Mouse (Mus musculus) neural tube, embryonic 15.5 days (tissue): ENCODE measurements around the gene Hba-x. TPM values are rescaled to one million over a fixed set of nuclear protein-coding genes. Genes with fewer than 3 reads are reported as not detected.

Source experiments
- ATAC-seq: fragments of 200-750 bp; cut with Nextera tagmentation; 2 replicates; pipeline ENCODE4 v1.8.0; 2017; ENCODE audit warnings: mild to moderate bottlenecking, moderate TSS enrichment, moderate library complexity; ENCODE audit not compliant: low FRiP score
- H3K27ac ChIP-seq: fragments of 300-500 bp; sonication (generic); replicated peaks from 2 replicates; pipeline ENCODE4 v1.5.1; 2015; ENCODE audit warnings: mild to moderate bottlenecking, inconsistent platforms
- H3K27me3 ChIP-seq: fragments of 300-500 bp; sonication (generic); replicated peaks from 2 replicates; pipeline ENCODE4 v1.6.1; 2015; ENCODE audit warnings: inconsistent platforms
- H3K36me3 ChIP-seq: fragments of 300-500 bp; sonication (generic); 2 replicates; pipeline ENCODE4 v1.6.1; 2015; ENCODE audit warnings: inconsistent platforms
- H3K4me1 ChIP-seq: fragments of 300-500 bp; sonication (generic); 2 replicates; pipeline ENCODE4 v1.6.1; 2015; ENCODE audit warnings: inconsistent platforms
- H3K4me2 ChIP-seq: fragments of 300-500 bp; sonication (generic); 2 replicates; pipeline ENCODE4 v1.6.1; 2015; ENCODE audit warnings: inconsistent platforms, mild to moderate bottlenecking, moderate library complexity
- H3K4me3 ChIP-seq: fragments of 300-500 bp; sonication (generic); replicated peaks from 2 replicates; pipeline ENCODE4 v1.5.1; 2015; ENCODE audit warnings: mild to moderate bottlenecking, inconsistent platforms
- H3K9ac ChIP-seq: fragments of 300-500 bp; sonication (generic); replicated peaks from 2 replicates; pipeline ENCODE4 v1.6.1; 2015; ENCODE audit warnings: mild to moderate bottlenecking, inconsistent platforms
- H3K9me3 ChIP-seq: fragments of 300-500 bp; sonication (generic); replicated peaks from 2 replicates; pipeline ENCODE4 v1.6.1; 2016; ENCODE audit warnings: inconsistent platforms
- WGBS: fragments of 180-500 bp; shearing (Covaris S2); methylation state at CpG from one replicate; pipeline ENCODE4 v1.1.7; 2015; ENCODE audit warnings: mixed read lengths; 5-methylcytosine and 5-hydroxymethylcytosine counted together
- polyA plus RNA-seq: library from polyadenylated mRNA; unstranded; fragments of >200 nt; fragmentation: Nextera tagmentation; extraction: Ambion mirVana; gene quantifications from 2 replicates; pipeline ENCODE4 v1.2.1, GENCODE M21; 2015

Gene Hba-x
- polyA plus RNA-seq, result 33.0 and 50.2 TPM in 2 replicates

- H3K36me3 ChIP-seq, result no peaks in the 10 kb centered on the region
- H3K27ac ChIP-seq, result no peak within 1 kb of the TSS
- H3K4me3 ChIP-seq, result no peak within 1 kb of the TSS
- H3K4me1 ChIP-seq, result no peaks in the 10 kb centered on the region
- no peak within 1 kb of the TSS for H3K4me2 ChIP-seq
- H3K9ac ChIP-seq, result no peak within 1 kb of the TSS
- WGBS, result 81% methylated on average over 3 of the region's 3 CpGs
- peaks cover 5% of the 10 kb centered on the region; the same call in 1 of the 2 replicates for H3K27me3 ChIP-seq
- no peaks in the 10 kb centered on the region for H3K9me3 ChIP-seq
- ATAC-seq, result no peak
Measured at GRCm38 (mm10) chr11:32276347-32276746, at the start of gene Hba-x. Gene Hba-x (plus strand): TSS chr11:32276400.

DNA sequence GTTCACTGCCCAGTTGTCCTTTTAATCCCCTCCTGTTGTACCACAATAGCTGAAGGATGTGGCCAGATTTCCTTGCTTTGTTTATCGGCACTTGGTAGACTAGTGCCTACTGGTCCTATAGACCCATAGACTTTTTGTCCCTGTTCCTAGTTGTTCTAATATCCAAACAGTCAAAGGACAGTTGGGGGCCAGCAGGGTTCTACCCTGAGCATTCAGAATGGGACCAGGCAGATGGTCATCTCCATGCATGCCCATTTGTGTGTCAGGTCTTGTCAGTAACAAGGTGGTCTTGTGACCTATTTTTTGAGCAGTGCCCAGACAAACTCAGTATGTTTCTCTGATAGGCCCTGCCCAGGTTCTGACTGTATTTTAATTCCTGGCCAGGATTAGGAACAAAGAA is 49.2 kb upstream of the Hba-x start:
- no peak; the same call in 1 of the 2 replicates for ATAC-seq
- peak overlapping the region; percentile 70 for H3K4me3 ChIP-seq
- no peaks in the 10 kb centered on the region for H3K9me3 ChIP-seq
- H3K27me3 ChIP-seq, result peaks cover 16% of the 10 kb centered on the region; the same call in 1 of the 2 replicates
- peaks cover 60% of the 10 kb centered on the region for H3K4me1 ChIP-seq
- H3K27ac ChIP-seq, result peak overlapping the region; percentile 88
- peaks cover 28% of the 10 kb centered on the region for H3K36me3 ChIP-seq
- peak overlapping the region; percentile 74 for H3K4me2 ChIP-seq
- 44% methylated on average over 1 of the region's 1 CpGs for WGBS
- peak overlapping the region; percentile 89 for H3K9ac ChIP-seq

DNA sequence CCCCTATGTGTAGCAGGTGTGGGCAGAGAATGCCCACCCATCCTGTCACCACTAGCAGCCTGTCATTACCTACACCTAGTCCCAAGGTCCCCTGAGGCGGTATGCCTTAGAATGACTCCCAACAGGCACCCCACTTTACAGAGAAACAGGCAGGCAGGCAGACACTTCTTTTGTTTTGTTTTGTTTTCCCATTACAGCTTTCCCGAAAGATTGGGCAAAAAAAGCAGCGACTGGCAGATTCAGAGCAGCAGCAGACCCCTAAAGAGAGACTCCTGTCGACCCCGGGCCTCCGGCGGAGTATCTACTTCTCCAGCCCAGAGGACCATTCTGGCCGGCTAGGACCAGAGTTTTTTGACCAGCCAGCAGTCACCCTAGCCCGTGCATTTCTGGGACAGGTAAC is 48.6 kb upstream of the Hba-x start:
- Histone ChIP-seq H3K9ac (peak overlapping the region; percentile 89), H3K27ac (no peak overlapping the region), H3K9me3 (no peaks in the 10 kb centered on the region), H3K4me1 (peaks cover 55% of the 10 kb centered on the region), H3K4me3 (peak overlapping the region; percentile 70; the same call in 1 of the 2 replicates), H3K27me3 (peaks cover 11% of the 10 kb centered on the region; the same call in 1 of the 2 replicates), H3K36me3 (peaks cover 29% of the 10 kb centered on the region), H3K4me2 (peak overlapping the region; percentile 74)
- no peak for ATAC-seq
- 88% methylated on average over 9 of the region's 9 CpGs for WGBS

GRCm38 (mm10) chr11:32228292-32228845 is 47.8 kb upstream of the Hba-x start:
- H3K36me3 ChIP-seq, result peaks cover 33% of the 10 kb centered on the region
- H3K4me3 ChIP-seq, result no peak overlapping the region
- WGBS, result 91% methylated on average over 3 of the region's 3 CpGs
- ATAC-seq, result no peak
- no peak overlapping the region for H3K4me2 ChIP-seq
- no peak overlapping the region for H3K9ac ChIP-seq
- no peak overlapping the region for H3K27ac ChIP-seq
- H3K27me3 ChIP-seq, result peaks cover 5% of the 10 kb centered on the region; the same call in 1 of the 2 replicates
- H3K4me1 ChIP-seq, result peaks cover 49% of the 10 kb centered on the region
- H3K9me3 ChIP-seq, result no peaks in the 10 kb centered on the region

DNA sequence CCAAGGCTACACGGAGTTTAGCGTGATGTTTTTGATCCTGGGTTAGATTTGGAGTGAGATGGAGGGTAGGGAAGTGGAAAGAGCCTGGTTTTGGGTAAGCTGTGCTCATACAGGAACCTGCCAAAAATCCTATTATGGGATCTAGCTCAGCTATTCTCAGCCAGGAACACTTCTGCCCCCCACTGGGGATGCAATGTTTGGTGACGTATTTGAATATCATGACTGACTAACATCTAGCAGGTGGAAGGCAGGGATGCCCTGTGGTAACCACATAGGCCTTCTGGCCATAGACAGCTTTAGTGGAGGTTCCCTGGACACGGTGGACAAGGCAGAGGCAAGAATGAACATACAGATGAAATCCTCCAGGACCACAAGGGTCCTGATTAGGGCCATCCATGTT is 46.0 kb upstream of the Hba-x start:
- WGBS, result 77% methylated on average over 4 of the region's 4 CpGs
- ATAC-seq, result no peak
- H3K36me3 ChIP-seq, result peaks cover 45% of the 10 kb centered on the region

GRCm38 (mm10) chr11:32231125-32231524 is 45.1 kb upstream of the Hba-x start:
- Histone ChIP-seq H3K9me3 (no peaks in the 10 kb centered on the region), H3K36me3 (peaks cover 45% of the 10 kb centered on the region), H3K4me3 (no peak overlapping the region), H3K9ac (no peak overlapping the region), H3K27ac (no peak overlapping the region), H3K27me3 (no peaks in the 10 kb centered on the region), H3K4me2 (no peak overlapping the region), H3K4me1 (peaks cover 55% of the 10 kb centered on the region)
- ATAC-seq, result no peak
- WGBS, result 92% methylated on average over 2 of the region's 2 CpGs

More for the DNA sequence above, 46.0 kb upstream of the Hba-x start:
- Histone ChIP-seq H3K4me3 (no peak overlapping the region), H3K4me2 (no peak overlapping the region), H3K9ac (no peak overlapping the region), H3K27ac (no peak overlapping the region), H3K4me1 (peaks cover 55% of the 10 kb centered on the region), H3K27me3 (no peaks in the 10 kb centered on the region), H3K9me3 (no peaks in the 10 kb centered on the region)

DNA sequence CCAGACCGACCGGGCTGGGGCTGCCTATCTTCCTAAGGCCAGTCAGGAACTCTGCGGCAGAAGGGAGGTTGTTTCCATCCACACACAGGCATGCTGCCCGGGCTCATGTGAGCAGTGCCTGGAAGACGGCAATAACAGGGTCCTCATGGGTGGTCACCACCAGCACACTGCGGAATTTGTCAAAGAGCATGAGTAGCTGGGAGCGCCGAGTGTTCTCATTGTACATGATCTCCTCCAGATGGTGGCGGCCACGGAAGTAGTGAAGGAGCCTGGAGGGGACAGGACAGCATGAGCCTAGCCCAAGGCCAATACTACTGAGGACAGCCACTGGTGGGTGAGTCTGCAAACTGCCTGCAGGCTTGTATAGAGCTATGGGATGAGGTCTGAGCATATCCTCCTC is 43.4 kb upstream of the Hba-x start:
- Histone ChIP-seq H3K4me3 (no peak overlapping the region), H3K9ac (no peak overlapping the region), H3K4me1 (peaks cover 57% of the 10 kb centered on the region), H3K9me3 (no peaks in the 10 kb centered on the region), H3K27me3 (no peaks in the 10 kb centered on the region), H3K4me2 (no peak overlapping the region), H3K27ac (no peak overlapping the region), H3K36me3 (peaks cover 45% of the 10 kb centered on the region)
- WGBS, result 71% methylated on average over 10 of the region's 10 CpGs
- no peak for ATAC-seq

DNA sequence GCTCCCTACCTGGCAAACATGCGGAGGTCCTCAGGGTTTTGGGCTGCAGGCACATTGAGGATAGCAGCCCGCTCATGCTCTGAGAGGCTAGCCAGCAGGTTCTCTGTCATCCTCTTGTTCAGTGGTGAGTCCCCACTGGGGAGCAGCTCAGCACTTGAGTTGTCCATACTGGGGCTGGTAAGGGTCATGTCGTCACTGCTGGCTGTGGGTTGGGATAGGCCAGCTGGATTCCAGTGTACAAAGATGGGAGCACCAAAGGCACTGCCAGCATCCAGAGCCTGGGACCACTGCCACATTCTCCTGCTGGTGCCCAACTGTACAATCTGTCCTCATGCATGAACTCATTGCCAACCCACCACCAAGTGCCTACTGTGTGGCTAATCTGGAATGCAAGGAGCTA is 42.3 kb upstream of the Hba-x start:
- Histone ChIP-seq H3K36me3 (peaks cover 38% of the 10 kb centered on the region), H3K9ac (no peak overlapping the region), H3K27me3 (no peaks in the 10 kb centered on the region), H3K4me2 (no peak overlapping the region), H3K4me3 (no peak overlapping the region), H3K27ac (no peak overlapping the region; the same call in 1 of the 2 replicates), H3K9me3 (no peaks in the 10 kb centered on the region), H3K4me1 (peaks cover 53% of the 10 kb centered on the region)
- no peak for ATAC-seq
- WGBS, result 85% methylated on average over 3 of the region's 3 CpGs

GRCm38 (mm10) chr11:32234816-32235485 is 41.2 kb upstream of the Hba-x start:
- no peak for ATAC-seq
- Histone ChIP-seq H3K36me3 (peaks cover 43% of the 10 kb centered on the region), H3K4me3 (no peak overlapping the region), H3K4me2 (no peak overlapping the region), H3K9ac (no peak overlapping the region), H3K27ac (peak overlapping the region; percentile 68), H3K27me3 (no peaks in the 10 kb centered on the region), H3K4me1 (peaks cover 53% of the 10 kb centered on the region), H3K9me3 (no peaks in the 10 kb centered on the region)
- 89% methylated on average over 6 of the region's 6 CpGs for WGBS

DNA sequence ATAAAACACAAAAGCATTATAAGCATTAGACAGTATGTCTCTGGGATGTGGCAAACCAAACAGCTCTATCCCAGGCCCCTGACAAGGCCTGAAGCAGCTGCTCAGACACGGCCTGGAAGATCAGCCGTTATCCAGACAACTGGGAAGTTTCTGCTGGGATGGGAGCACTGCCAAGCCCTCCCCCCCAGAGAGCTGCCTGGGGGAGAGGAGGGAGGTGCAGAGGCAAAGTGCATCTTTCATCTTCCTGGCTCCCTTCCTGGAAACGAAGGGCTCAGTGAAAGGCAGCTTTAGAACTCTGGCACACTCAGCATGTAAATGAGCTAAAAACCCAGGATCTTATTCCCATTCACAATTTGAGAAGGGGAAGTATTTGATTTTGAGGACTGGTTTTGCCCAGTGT is 40.6 kb upstream of the Hba-x start:
- H3K36me3 ChIP-seq, result peaks cover 44% of the 10 kb centered on the region
- H3K9ac ChIP-seq, result no peak overlapping the region
- WGBS, result 31% methylated on average over 3 of the region's 3 CpGs
- H3K27ac ChIP-seq, result peak overlapping the region; percentile 68
- H3K27me3 ChIP-seq, result no peaks in the 10 kb centered on the region
- H3K4me1 ChIP-seq, result peaks cover 53% of the 10 kb centered on the region
- peak; percentile 65 for ATAC-seq
- H3K9me3 ChIP-seq, result no peaks in the 10 kb centered on the region
- H3K4me2 ChIP-seq, result no peak overlapping the region
- no peak overlapping the region for H3K4me3 ChIP-seq

GRCm38 (mm10) chr11:32236132-32236531 is 40.1 kb upstream of the Hba-x start:
- WGBS, result 64% methylated on average over 2 of the region's 2 CpGs
- no peaks in the 10 kb centered on the region for H3K27me3 ChIP-seq
- H3K27ac ChIP-seq, result peak overlapping the region; percentile 68
- peak; percentile 5; the same call in 1 of the 2 replicates for ATAC-seq
- H3K4me1 ChIP-seq, result peaks cover 53% of the 10 kb centered on the region
- H3K4me3 ChIP-seq, result no peak overlapping the region
- H3K36me3 ChIP-seq, result peaks cover 43% of the 10 kb centered on the region
- H3K9ac ChIP-seq, result no peak overlapping the region
- no peaks in the 10 kb centered on the region for H3K9me3 ChIP-seq
- no peak overlapping the region for H3K4me2 ChIP-seq
